Mouse (Mus musculus) heart, embryonic 11.5 days (tissue): ENCODE results near the gene Slc16a4. TPM values are rescaled to one million over a fixed set of nuclear protein-coding genes. Genes with fewer than 3 reads are reported as not detected.

ENCODE experiments used
- ATAC-seq: fragments of 200-750 bp; cut with Nextera tagmentation; replicated peaks from 2 replicates; pipeline ENCODE4 v1.8.0; 2017; ENCODE audit warnings: moderate library complexity; ENCODE audit not compliant: insufficient number of reproducible peaks, low FRiP score, low TSS enrichment
- H3K27ac ChIP-seq: fragments of 300-500 bp; sonication (generic); 2 replicates; pipeline ENCODE4 v1.5.1; 2014; ENCODE audit warnings: mild to moderate bottlenecking, low read depth, low read length
- H3K27me3 ChIP-seq: fragments of 300-500 bp; sonication (generic); 2 replicates; pipeline ENCODE4 v1.6.1; 2014; ENCODE audit warnings: mild to moderate bottlenecking, low read length, mixed read lengths; ENCODE audit not compliant: control insufficient read depth, insufficient read depth
- H3K36me3 ChIP-seq: fragments of 300-500 bp; sonication (generic); 2 replicates; pipeline ENCODE4 v1.6.1; 2014; ENCODE audit warnings: mild to moderate bottlenecking, low read length, moderate library complexity, mixed read lengths; ENCODE audit not compliant: control insufficient read depth, insufficient read depth
- H3K4me1 ChIP-seq: fragments of 300-500 bp; sonication (generic); 2 replicates; pipeline ENCODE4 v1.6.1; 2014; ENCODE audit warnings: low read length; ENCODE audit not compliant: control insufficient read depth, insufficient read depth
- H3K4me2 ChIP-seq: fragments of 300-500 bp; sonication (generic); 2 replicates; pipeline ENCODE4 v1.6.1; 2014; ENCODE audit warnings: mild to moderate bottlenecking, moderate library complexity
- H3K4me3 ChIP-seq: fragments of 300-500 bp; sonication (generic); 2 replicates; pipeline ENCODE4 v1.5.1; 2014; ENCODE audit warnings: low read depth, low read length
- H3K9ac ChIP-seq: fragments of 300-500 bp; sonication (generic); 2 replicates; pipeline ENCODE4 v1.6.1; 2014; ENCODE audit warnings: mild to moderate bottlenecking, low read depth, low read length, moderate library complexity
- H3K9me3 ChIP-seq: fragments of 300-500 bp; sonication (generic); replicated peaks from 2 replicates; pipeline ENCODE4 v1.6.1; 2016; ENCODE audit warnings: low read length; ENCODE audit not compliant: control insufficient read depth
- WGBS: fragments of 180-500 bp; shearing (Covaris S2); extraction: QIAGEN DNeasy Blood & Tissue Kit; methylation state at CpG from one replicate; pipeline ENCODE4 v1.1.7; 2014; ENCODE audit not compliant: insufficient replicate concordance; 5-methylcytosine and 5-hydroxymethylcytosine counted together
- polyA plus RNA-seq: library from polyadenylated mRNA; unstranded; fragments of >200 nt; fragmentation: Nextera tagmentation; extraction: Ambion mirVana; gene quantifications from 2 replicates; pipeline ENCODE4 v1.2.1, GENCODE M21; 2014

The Slc16a4 gene
- polyA plus RNA-seq, 1 experiment from 2014 or later: 3.0 TPM

DNA sequence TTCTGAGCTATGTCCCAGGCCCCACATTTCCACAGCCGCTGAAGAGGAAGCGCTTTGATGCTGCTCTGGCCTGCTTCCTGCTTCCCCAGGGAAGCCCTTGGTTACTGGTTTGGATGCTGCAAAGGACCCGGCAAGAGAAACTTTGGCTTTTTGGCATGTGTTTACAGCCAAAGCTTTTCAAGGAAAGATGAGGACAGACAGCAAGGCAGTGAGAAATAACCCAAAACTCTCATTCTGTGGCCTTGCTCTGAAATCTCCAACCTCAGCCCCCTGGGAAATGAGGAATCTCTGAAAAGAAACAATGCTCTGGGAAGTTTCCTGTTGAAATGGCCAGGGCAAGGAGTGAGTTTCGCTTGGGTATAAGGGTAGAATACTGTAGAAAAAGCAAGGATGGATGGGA lies 69.3 kb downstream of the Slc16a4 start:
- 56% methylated on average over 4 of the region's 4 CpGs for WGBS
- Histone ChIP-seq H3K9me3 (no peaks in the 10 kb centered on the region), H3K4me3 (no peak overlapping the region), H3K27me3 (peaks cover 3% of the 10 kb centered on the region), H3K4me2 (no peak overlapping the region), H3K9ac (no peak overlapping the region), H3K36me3 (no peaks in the 10 kb centered on the region), H3K27ac (no peak overlapping the region), H3K4me1 (no peaks in the 10 kb centered on the region; the same call in 1 of the 2 replicates)
- ATAC-seq: no peak

Other genes starting within 250 kb of the Slc16a4 start
- 0.06 and 0.13 TPM in 2 replicates for gene Kcna2, start 190.1 kb upstream of the Slc16a4 start, polyA plus RNA-seq
- not detected in 2 replicates for gene Kcna10, start 108.2 kb upstream of the Slc16a4 start, polyA plus RNA-seq
- 0.17 TPM in 1 of 2 replicates, not detected in the other for gene Cym, start 69.5 kb upstream of the Slc16a4 start, polyA plus RNA-seq
- not detected in 2 replicates for gene A630076J17Rik, start 60.6 kb upstream of the Slc16a4 start, polyA plus RNA-seq
- not detected in 2 replicates for gene Prok1, start 51.5 kb upstream of the Slc16a4 start, polyA plus RNA-seq
- 153 and 156 TPM in 2 replicates for gene Lamtor5, start 12.4 kb upstream of the Slc16a4 start, polyA plus RNA-seq
- gene Rbm15, start 42.4 kb downstream of the Slc16a4 start, polyA plus RNA-seq: 13.6 and 14.1 TPM in 2 replicates
- 0.17 and 0.18 TPM in 2 replicates for gene Kcnc4, start 168.3 kb downstream of the Slc16a4 start, polyA plus RNA-seq
- 3.3 and 4.0 TPM in 2 replicates for gene Slc6a17, start 226.8 kb downstream of the Slc16a4 start, polyA plus RNA-seq